11 mouse cellular contexts compared by ENCODE assay signal in the genomic region with DNA sequence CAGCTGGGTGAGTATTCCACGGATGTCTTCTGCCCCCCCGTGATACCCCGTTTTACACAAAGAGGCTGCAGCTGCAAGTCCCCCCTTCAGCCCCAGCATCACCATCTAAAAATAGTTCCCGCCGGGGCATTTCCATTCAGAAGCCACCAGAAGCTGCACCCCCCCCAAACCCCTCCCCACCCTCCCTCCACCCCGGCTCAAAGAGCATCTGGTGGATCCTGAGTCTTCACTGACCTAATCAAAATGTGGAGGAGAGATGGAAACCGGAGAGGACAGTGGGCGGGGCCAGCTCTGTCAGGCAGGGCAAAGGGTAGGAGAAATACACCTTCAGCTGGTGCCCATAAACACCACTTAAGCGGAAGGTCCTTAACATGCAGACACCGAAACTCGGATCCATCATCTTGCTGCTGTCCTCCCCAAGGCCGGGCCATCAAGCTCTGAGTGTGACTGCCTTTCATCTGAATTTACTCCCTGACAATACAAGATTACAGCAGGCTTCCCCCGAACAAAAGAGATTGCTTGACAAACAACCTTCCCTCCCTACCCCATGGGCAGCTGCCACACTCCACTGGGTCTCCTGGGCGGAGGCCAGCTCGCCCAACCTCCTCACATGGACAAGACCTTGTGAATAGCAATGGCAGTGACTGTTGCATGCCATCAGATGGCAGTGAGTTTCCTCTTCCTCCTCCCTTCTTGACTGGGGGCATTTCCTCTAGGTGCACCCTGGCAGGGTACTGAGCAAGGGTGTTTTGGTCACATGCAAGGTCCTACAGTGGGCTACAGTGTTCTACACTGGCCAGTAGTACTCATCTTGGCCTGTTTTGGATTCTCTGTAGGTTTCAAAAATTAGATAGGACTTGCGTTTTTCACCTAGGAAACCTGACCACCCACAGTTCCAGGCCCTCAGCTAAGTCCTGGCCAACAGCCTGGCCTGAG. TPM values are rescaled to one million over a fixed set of nuclear protein-coding genes. Genes with fewer than 3 reads are reported as not detected.
DNase-seq lines count a peak whose midpoint lies in the region; ATAC-seq and TF ChIP-seq lines count a peak whose summit lies in the region.
"Had no signal": no experiment of that assay in that cellular context is flagged by ENCODE, and none has a peak within 500 bp of the region (broad histone marks: within the 10 kb centered on the region; RNA-seq: fewer than 3 reads in every experiment).

No protein-coding gene starts in this region.

- H3K27ac ChIP-seq in heart, embryonic 13.5 days (replicated peaks) = no peak overlapping the region
- H3K27ac ChIP-seq in forebrain, postnatal 0 days (ENCODE audit: low read depth, low read length) = no peak overlapping the region
- peak overlapping the region; percentile 67; the same call in 1 of the 2 replicates for H3K27ac ChIP-seq in olfactory bulb, adult 2 months (ENCODE audit: insufficient read depth, low read depth, low read length)

- peaks cover 15% of the 10 kb centered on the region for H3K4me1 ChIP-seq in heart, embryonic 13.5 days
- H3K4me1 ChIP-seq in forebrain, postnatal 0 days (ENCODE audit: insufficient read depth) = peaks cover 16% of the 10 kb centered on the region; the same call in 1 of the 2 replicates
- peaks cover 27% of the 10 kb centered on the region for H3K4me1 ChIP-seq in olfactory bulb, adult 2 months (ENCODE audit: control insufficient read depth, insufficient read depth, low read length)

- peaks cover 17% of the 10 kb centered on the region for H3K27me3 ChIP-seq in heart, embryonic 13.5 days (replicated peaks)
- no peaks in the 10 kb centered on the region for H3K27me3 ChIP-seq in forebrain, postnatal 0 days (ENCODE audit: insufficient read depth, low read length)

- H3K4me2 ChIP-seq in heart, embryonic 13.5 days = 0 out of 2 replicates have a peak overlapping the region, but pooled peaks have one; percentile 27
- H3K4me2 ChIP-seq in forebrain, postnatal 0 days (ENCODE audit: low read depth) = no peak overlapping the region

- H3K9me3 ChIP-seq in heart, embryonic 13.5 days = no peaks in the 10 kb centered on the region
- H3K9me3 ChIP-seq in forebrain, postnatal 0 days (ENCODE audit: low read length) = no peaks in the 10 kb centered on the region

- no peak for TF ChIP-seq POLR2A in olfactory bulb, adult 2 months (IDR thresholded peaks at IDR 0.05; ENCODE audit: insufficient read depth, low read depth, low read length)

- intact Hi-C loops in heart, postnatal 14 days (cut with DNase I) = no loop called here

- no peak for DNase-seq in heart, postnatal 14 days
- peak; percentile 55 for DNase-seq in forebrain, postnatal 0 days
- DNase-seq in kidney, postnatal 25 days = peak; percentile 81 to 90
- no peak for DNase-seq in testis, postnatal 14 days (ENCODE audit: low spot score)
- DNase-seq in layer of hippocampus, postnatal 14 days (ENCODE audit: low spot score in 2 of 2) = no peak
- DNase-seq in lung, postnatal 25 days (ENCODE audit: low spot score) = no peak
- DNase-seq: liver, postnatal 0 days had no signal

- H3K36me3 ChIP-seq in heart, embryonic 13.5 days = no peaks in the 10 kb centered on the region
- no peaks in the 10 kb centered on the region for H3K36me3 ChIP-seq in forebrain, postnatal 0 days (ENCODE audit: insufficient read depth)

- TF ChIP-seq CTCF in forebrain, postnatal 0 days (IDR thresholded peaks at IDR 0.05; ENCODE audit: low read depth) = no peak
- no peak for TF ChIP-seq CTCF in olfactory bulb, adult 2 months (IDR thresholded peaks at IDR 0.05; ENCODE audit: insufficient read depth, low read depth, low read length)

- H3K9ac ChIP-seq in heart, embryonic 13.5 days = no peak overlapping the region
- no peak overlapping the region for H3K9ac ChIP-seq in forebrain, postnatal 0 days
- H3K9ac ChIP-seq: liver, postnatal 0 days had no signal

- 45% methylated on average over 16 of the region's 16 CpGs for WGBS in heart, embryonic 13.5 days
- 18% methylated on average over 16 of the region's 16 CpGs for WGBS in forebrain, postnatal 0 days
- WGBS in olfactory bulb, adult 2 months = 27% methylated on average over 16 of the region's 16 CpGs

- H3K4me3 ChIP-seq in heart, embryonic 13.5 days = no peak overlapping the region
- no peak overlapping the region for H3K4me3 ChIP-seq in forebrain, postnatal 0 days (ENCODE audit: low read depth, low read length)
- no peak overlapping the region for H3K4me3 ChIP-seq in olfactory bulb, adult 2 months (ENCODE audit: insufficient read depth, low read depth, low read length)

- ATAC-seq in heart, embryonic 13.5 days (ENCODE audit: extremely low read depth, insufficient number of reproducible peaks, low FRiP score, low TSS enrichment) = no peak
- ATAC-seq in forebrain, postnatal 0 days = peak; percentile 69
- ATAC-seq: liver, postnatal 0 days had no signal

RNA-seq across cellular contexts. Expression of gene Otos, which starts 32.3 kb away (rescaled TPM):
- polyA plus RNA-seq in heart, embryonic 13.5 days (2015; fragmentation: Nextera tagmentation; extraction: Ambion mirVana) = not detected in 2 replicates
- total RNA-seq in heart, postnatal 14 days (2021) = not detected
- 0.08 TPM in 1 of 2 replicates, not detected in the other for total RNA-seq in forebrain, postnatal 0 days (2014; rRNA removed)
- 0.21 and 0.92 TPM in 2 replicates for polyA plus RNA-seq in forebrain, postnatal 0 days (2015; fragmentation: Nextera tagmentation; extraction: Ambion mirVana)
- polyA plus RNA-seq in olfactory bulb, adult 2 months (2012; ENCODE audit: insufficient read depth, insufficient read length, low replicate concordance, missing spikeins) = not detected in 2 replicates
- 1 to 10 TPM in 1 of 2 experiments, under 1 TPM in 1; 0.60 to 1.0 TPM for total RNA-seq in layer of hippocampus, postnatal 14 days (2021)
- total RNA-seq: adrenal gland, postnatal 36 days; CH12.LX had no signal

RNA-seq across cellular contexts. Expression of gene Cops9, which starts 39.2 kb away (rescaled TPM):
- polyA plus RNA-seq in heart, embryonic 13.5 days (2015; fragmentation: Nextera tagmentation; extraction: Ambion mirVana) = 403 and 485 TPM in 2 replicates
- 100 to 1,000 TPM; 217 to 236 TPM for total RNA-seq in heart, postnatal 14 days (2021)
- total RNA-seq in forebrain, postnatal 0 days (2014; rRNA removed) = 202 and 291 TPM in 2 replicates
- polyA plus RNA-seq in forebrain, postnatal 0 days (2015; fragmentation: Nextera tagmentation; extraction: Ambion mirVana) = 569 and 710 TPM in 2 replicates
- not detected in 2 replicates for polyA plus RNA-seq in olfactory bulb, adult 2 months (2012; ENCODE audit: insufficient read depth, insufficient read length, low replicate concordance, missing spikeins)
- total RNA-seq in layer of hippocampus, postnatal 14 days (2021) = 100 to 1,000 TPM; 315 to 327 TPM

Comparison
In these comparisons a context has a peak if more than half of its experiments do, and no peak if none do; other contexts are left out.
1. DNase-seq: peak in forebrain, postnatal 0 days (single experiment) and kidney, postnatal 25 days (2 of 2); none in heart, postnatal 14 days (0 of 2), testis, postnatal 14 days (single experiment), layer of hippocampus, postnatal 14 days (0 of 2) and lung, postnatal 25 days (single experiment).